Mouse (Mus musculus) lung, embryonic 14.5 days (tissue): ENCODE measurements around the gene Gm30191. TPM values are rescaled to one million over a fixed set of nuclear protein-coding genes. Genes with fewer than 3 reads are reported as not detected.
A peak's percentile ranks its signal among the peaks of the same experiment; 100 is the strongest.

Experiments used
- ATAC-seq: fragments of 200-750 bp; cut with Nextera tagmentation; 2 replicates; pipeline ENCODE4 v1.8.0; 2017; ENCODE audit warnings: mild to moderate bottlenecking, moderate TSS enrichment, moderate library complexity; ENCODE audit not compliant: insufficient read depth
- DNase-seq: peaks from one replicate; pipeline ENCODE4 v3.0.0-alpha.2; 2015
- H3K27ac ChIP-seq: fragments of 300-500 bp; sonication (generic); 2 replicates; pipeline ENCODE4 v1.5.1; 2014; ENCODE audit warnings: low read depth, mild to moderate bottlenecking, moderate library complexity
- H3K27me3 ChIP-seq: fragments of 300-500 bp; sonication (generic); 2 replicates; pipeline ENCODE4 v1.6.1; 2014; ENCODE audit warnings: low read length, control low read depth; ENCODE audit not compliant: insufficient read depth
- H3K36me3 ChIP-seq: fragments of 300-500 bp; sonication (generic); 2 replicates; pipeline ENCODE4 v1.6.1; 2014; ENCODE audit warnings: control low read depth; ENCODE audit not compliant: insufficient read depth
- H3K4me1 ChIP-seq: fragments of 300-500 bp; sonication (generic); 2 replicates; pipeline ENCODE4 v1.6.1; 2014; ENCODE audit warnings: antibody characterized with exemption, control low read depth; ENCODE audit not compliant: insufficient read depth
- H3K4me2 ChIP-seq: fragments of 300-500 bp; sonication (generic); 2 replicates; pipeline ENCODE4 v1.6.1; 2014; ENCODE audit warnings: mild to moderate bottlenecking
- H3K4me3 ChIP-seq: fragments of 300-500 bp; sonication (generic); 2 replicates; pipeline ENCODE4 v1.5.1; 2014; ENCODE audit warnings: low read depth, low read length
- H3K9ac ChIP-seq: fragments of 300-500 bp; sonication (generic); 2 replicates; pipeline ENCODE4 v1.6.1; 2014
- H3K9me3 ChIP-seq: fragments of 300-500 bp; sonication (generic); 2 replicates; pipeline ENCODE4 v1.6.1; 2016; ENCODE audit warnings: low read depth, low read length, control low read depth
- CTCF ChIP-seq: IDR thresholded peaks from 2 replicates; pipeline ENCODE4 v1.5.1; 2016; ENCODE audit warnings: antibody characterized with exemption, low read depth
- WGBS: fragments of 180-500 bp; shearing (Covaris S2); extraction: QIAGEN DNeasy Blood & Tissue Kit; methylation state at CpG from one replicate; pipeline ENCODE4 v1.1.7; 2014; 5-methylcytosine and 5-hydroxymethylcytosine counted together
- polyA plus RNA-seq: library from polyadenylated mRNA; unstranded; fragments of >200 nt; fragmentation: Nextera tagmentation; extraction: Ambion mirVana; gene quantifications from 2 replicates; pipeline ENCODE4 v1.2.1, GENCODE M21; 2014

Gene Gm30191
- polyA plus RNA-seq, 1 experiment from 2014 or later: not detected

- no peak for TF ChIP-seq CTCF
- ATAC-seq (no peak), DNase-seq (peak; percentile 59)
- H3K4me3 ChIP-seq: peak overlapping the region; percentile 25
- H3K9me3 ChIP-seq: no peaks in the 10 kb centered on the region
- peaks cover 25% of the 10 kb centered on the region for H3K36me3 ChIP-seq
- no peak overlapping the region for H3K9ac ChIP-seq
- no peaks in the 10 kb centered on the region for H3K27me3 ChIP-seq
- peak overlapping the region; percentile 60; the same call in 1 of the 2 replicates for H3K27ac ChIP-seq
- H3K4me1 ChIP-seq: peaks cover 6% of the 10 kb centered on the region
- H3K4me2 ChIP-seq: peak overlapping the region; percentile 58
- WGBS: 14% methylated on average over 13 of the region's 13 CpGs
Measured at GRCm38 (mm10) chr4:134272731-134273416, 26.1 kb downstream of the Gm30191 start.

GRCm38 (mm10) chr4:134273417-134274345 is 26.9 kb downstream of the Gm30191 start:
- Histone ChIP-seq H3K36me3 (peaks cover 31% of the 10 kb centered on the region), H3K4me3 (peak overlapping the region; percentile 25), H3K4me2 (peak overlapping the region; percentile 58), H3K27ac (peak overlapping the region; percentile 60), H3K9ac (0 out of 2 replicates have a peak overlapping the region, but pooled peaks have one; percentile 20), H3K9me3 (no peaks in the 10 kb centered on the region), H3K27me3 (no peaks in the 10 kb centered on the region), H3K4me1 (peaks cover 6% of the 10 kb centered on the region)
- no peak for TF ChIP-seq CTCF
- 4% methylated on average over 14 of the region's 14 CpGs for WGBS
- peak; percentile 80 for DNase-seq
- ATAC-seq: peak; percentile 31; the same call in 1 of the 2 replicates

- no peaks in the 10 kb centered on the region for H3K27me3 ChIP-seq
- peaks cover 2% of the 10 kb centered on the region; the same call in 1 of the 2 replicates for H3K4me1 ChIP-seq
- no peak overlapping the region for H3K4me3 ChIP-seq
- ATAC-seq (no peak), DNase-seq (no peak)
- TF ChIP-seq CTCF: no peak
- peaks cover 45% of the 10 kb centered on the region for H3K36me3 ChIP-seq
- no peak overlapping the region for H3K9ac ChIP-seq
- 76% methylated on average over 2 of the region's 2 CpGs for WGBS
- 0 out of 2 replicates have a peak overlapping the region, but pooled peaks have one; percentile 8 for H3K4me2 ChIP-seq
- H3K27ac ChIP-seq: no peak overlapping the region
- no peaks in the 10 kb centered on the region for H3K9me3 ChIP-seq
Measured at GRCm38 (mm10) chr4:134284942-134285341, 38.2 kb downstream of the Gm30191 start.

- peaks cover 2% of the 10 kb centered on the region; the same call in 1 of the 2 replicates for H3K4me1 ChIP-seq
- WGBS: under 1% methylated on average over 57 of the region's 59 CpGs
- DNase-seq: peak; percentile 46
Measured at GRCm38 (mm10) chr4:134286226-134287167, 39.8 kb downstream of the Gm30191 start.

GRCm38 (mm10) chr4:134287168-134287564 is 40.4 kb downstream of the Gm30191 start:
- peak overlapping the region; percentile 99 for H3K4me3 ChIP-seq
- H3K4me1 ChIP-seq: peaks cover 2% of the 10 kb centered on the region; the same call in 1 of the 2 replicates
- under 1% methylated on average over 54 of the region's 59 CpGs for WGBS
- H3K27me3 ChIP-seq: no peaks in the 10 kb centered on the region
- DNase-seq (peak; percentile 98), ATAC-seq (peak; percentile 96)
- H3K4me2 ChIP-seq: peak overlapping the region; percentile 96
- TF ChIP-seq CTCF: no peak
- peaks cover 23% of the 10 kb centered on the region for H3K36me3 ChIP-seq
- H3K27ac ChIP-seq: peak overlapping the region; percentile 99
- peak overlapping the region; percentile 96 for H3K9ac ChIP-seq
- no peaks in the 10 kb centered on the region for H3K9me3 ChIP-seq

More at GRCm38 (mm10) chr4:134286226-134287167, 39.8 kb downstream of the Gm30191 start:
- Histone ChIP-seq H3K27me3 (no peaks in the 10 kb centered on the region), H3K27ac (peak overlapping the region; percentile 99), H3K4me3 (peak overlapping the region; percentile 99), H3K9ac (peak overlapping the region; percentile 96), H3K9me3 (no peaks in the 10 kb centered on the region), H3K36me3 (peaks cover 30% of the 10 kb centered on the region), H3K4me2 (peak overlapping the region; percentile 96)
- TF ChIP-seq CTCF: no peak
- ATAC-seq: peak; percentile 77; the same call in 1 of the 2 replicates

GRCm38 (mm10) chr4:134287575-134288025 is 40.9 kb downstream of the Gm30191 start, which contains the start of gene Pdik1l:
Gene Pdik1l, minus strand, starts transcription at chr4:134287895.
- ATAC-seq: peak; percentile 82
- TF ChIP-seq CTCF: no peak

More at GRCm38 (mm10) chr4:134287575-134288025, 40.9 kb downstream of the Gm30191 start, which contains the start of gene Pdik1l:
- WGBS: 0% methylated on average over 43 of the region's 43 CpGs
- Histone ChIP-seq H3K9me3 (no peaks in the 10 kb centered on the region), H3K36me3 (peaks cover 19% of the 10 kb centered on the region), H3K4me3 (peak within 1 kb of the TSS; percentile 99), H3K4me1 (peaks cover 2% of the 10 kb centered on the region; the same call in 1 of the 2 replicates), H3K27ac (peak within 1 kb of the TSS; percentile 99), H3K27me3 (no peaks in the 10 kb centered on the region), H3K4me2 (peak within 1 kb of the TSS; percentile 96), H3K9ac (peak within 1 kb of the TSS; percentile 96)
- DNase-seq: peak; percentile 86
